Mouse (Mus musculus): ENCODE measurements at regions not wholly inside any gene's neighbourhood (a gene's known extent, or its start where the extent isn't known, plus 50 kb on each side); places are given as distances from the start of the nearest gene placed in this dataset.

DNA sequence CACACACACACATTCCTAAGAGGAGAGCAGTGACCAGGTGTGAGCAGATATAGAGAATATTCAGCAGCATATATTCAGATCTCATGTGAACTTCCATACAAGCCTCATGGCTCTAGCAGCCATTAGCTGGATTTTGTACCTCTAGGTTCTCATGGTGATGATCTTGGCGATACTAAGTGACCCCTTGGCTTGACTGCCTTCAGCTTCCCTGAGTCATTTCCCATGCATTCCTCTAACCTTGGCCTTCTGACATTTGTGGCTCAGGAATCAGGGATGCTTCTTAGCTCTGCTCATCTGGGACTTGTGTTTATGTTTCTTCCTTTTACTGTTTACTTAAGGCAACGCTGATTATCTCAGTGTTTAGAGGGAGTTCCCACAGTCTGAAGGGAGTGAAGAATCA, 100.8 kb upstream of the Cox10 start:
- no peak for TF ChIP-seq GATA2 (IDR thresholded peaks at IDR 0.05; ENCODE audit: borderline replicate concordance, low read depth, low read length)
- peaks cover 8% of the 10 kb centered on the region; the same call in 1 of the 2 replicates for H3K27me3 ChIP-seq (ENCODE audit: insufficient read depth, low read length)
- H3K4me1 ChIP-seq (ENCODE audit: insufficient read depth, low read depth, low read length), result peaks cover 7% of the 10 kb centered on the region; the same call in 1 of the 2 replicates
- no peak for DNase-seq (ENCODE audit: low spot score)
- no peaks in the 10 kb centered on the region for H3K9me3 ChIP-seq (replicated peaks)
- H3K4me3 ChIP-seq (ENCODE audit: low read depth, low read length), result no peak overlapping the region
- H3K36me3 ChIP-seq (replicated peaks), result no peaks in the 10 kb centered on the region
- ATAC-seq (ENCODE audit: extremely low read depth, insufficient number of reproducible peaks, low FRiP score, poor library complexity, severe bottlenecking), result no peak

DNA sequence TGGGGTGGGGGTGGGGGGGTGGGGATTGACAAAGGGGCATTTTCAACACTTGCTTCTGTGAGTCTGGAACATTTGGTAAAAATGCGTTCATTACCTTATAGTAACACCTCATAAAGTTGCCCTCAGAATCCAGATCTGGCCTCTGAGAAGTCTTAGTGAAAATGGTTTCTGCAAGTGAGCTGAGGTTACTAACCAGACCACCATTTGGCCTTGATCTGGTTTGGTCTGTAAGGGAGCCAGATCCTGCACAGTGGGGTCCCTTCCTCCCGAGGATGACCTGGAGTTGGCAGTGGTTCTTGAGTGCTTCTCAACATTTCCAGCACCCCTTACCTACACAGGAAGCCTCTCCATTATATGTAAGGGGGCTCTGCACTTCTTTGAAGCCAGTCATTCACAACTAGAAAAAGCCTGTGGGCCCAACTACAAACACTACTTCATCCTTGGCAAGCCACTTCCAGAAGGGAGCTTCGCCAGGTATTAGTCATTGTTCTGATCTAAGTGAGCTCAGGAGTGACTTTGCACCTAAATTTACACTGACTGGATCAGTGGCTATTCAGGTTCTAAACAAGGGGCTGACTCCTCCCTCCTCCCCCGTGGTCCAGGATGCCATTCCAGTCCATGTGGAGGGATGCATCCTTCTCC, 94.3 kb upstream of the Cox10 start:
- Histone ChIP-seq H3K36me3 (replicated peaks) (no peaks in the 10 kb centered on the region), H3K4me1 (ENCODE audit: insufficient read depth, low read depth, low read length) (no peaks in the 10 kb centered on the region), H3K27me3 (ENCODE audit: insufficient read depth, low read length) (peaks cover 6% of the 10 kb centered on the region; the same call in 1 of the 2 replicates), H3K9me3 (replicated peaks) (no peaks in the 10 kb centered on the region), H3K4me3 (ENCODE audit: low read depth, low read length) (no peak overlapping the region)
- ATAC-seq (ENCODE audit: extremely low read depth, insufficient number of reproducible peaks, low FRiP score, poor library complexity, severe bottlenecking) (no peak), DNase-seq (ENCODE audit: low spot score) (no peak)
- TF ChIP-seq GATA2 (IDR thresholded peaks at IDR 0.05; ENCODE audit: borderline replicate concordance, low read depth, low read length) (no peak), TAL1 (conservative IDR thresholded peaks at IDR 0.05; ENCODE audit: low read depth, low read length) (no peak), CTCF (IDR thresholded peaks at IDR 0.05; ENCODE audit: low read depth, low read length) (no peak), GATA1 (IDR thresholded peaks at IDR 0.05; ENCODE audit: borderline replicate concordance, low read length) (no peak), POLR2AphosphoS5 (IDR thresholded peaks at IDR 0.05; ENCODE audit: insufficient replicate concordance, low read depth, low read length) (no peak)

DNA sequence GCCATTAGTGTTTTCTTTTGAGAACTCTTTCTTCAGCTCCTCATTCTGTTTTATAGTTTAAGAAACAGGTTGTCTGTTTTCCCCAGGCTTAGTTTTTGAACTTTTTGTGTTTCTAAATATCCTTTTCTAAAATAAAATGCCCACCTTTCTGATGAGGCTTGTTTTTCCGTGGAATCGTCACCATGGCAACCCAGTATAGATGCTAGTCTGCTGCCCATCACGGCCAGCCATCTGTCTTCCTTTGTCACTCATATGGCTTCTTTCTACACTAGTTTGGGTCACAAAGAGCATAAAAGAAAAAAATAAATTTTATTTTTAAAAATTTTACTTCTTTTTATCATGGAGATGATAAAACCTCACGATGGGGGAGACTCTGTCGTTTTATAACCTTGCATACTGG, 93.7 kb upstream of the Cox10 start:
- no peak for TF ChIP-seq GATA1 (IDR thresholded peaks at IDR 0.05; ENCODE audit: borderline replicate concordance, low read length)
- no peak for TF ChIP-seq GATA2 (IDR thresholded peaks at IDR 0.05; ENCODE audit: borderline replicate concordance, low read depth, low read length)
- no peak for TF ChIP-seq CTCF (IDR thresholded peaks at IDR 0.05; ENCODE audit: low read depth, low read length)
- no peak for TF ChIP-seq TAL1 (conservative IDR thresholded peaks at IDR 0.05; ENCODE audit: low read depth, low read length)
- no peak for TF ChIP-seq POLR2AphosphoS5 (IDR thresholded peaks at IDR 0.05; ENCODE audit: insufficient replicate concordance, low read depth, low read length)
- H3K9me3 ChIP-seq (replicated peaks), result no peaks in the 10 kb centered on the region
- H3K4me1 ChIP-seq (ENCODE audit: insufficient read depth, low read depth, low read length), result no peaks in the 10 kb centered on the region
- H3K27me3 ChIP-seq (ENCODE audit: insufficient read depth, low read length), result 0 out of 2 replicates have a peak, but pooled peaks cover 6% of the 10 kb centered on the region
- no peak overlapping the region for H3K4me3 ChIP-seq (ENCODE audit: low read depth, low read length)
- ATAC-seq (ENCODE audit: extremely low read depth, insufficient number of reproducible peaks, low FRiP score, poor library complexity, severe bottlenecking) (no peak), DNase-seq (ENCODE audit: low spot score) (no peak)
- H3K36me3 ChIP-seq (replicated peaks), result no peaks in the 10 kb centered on the region

DNA sequence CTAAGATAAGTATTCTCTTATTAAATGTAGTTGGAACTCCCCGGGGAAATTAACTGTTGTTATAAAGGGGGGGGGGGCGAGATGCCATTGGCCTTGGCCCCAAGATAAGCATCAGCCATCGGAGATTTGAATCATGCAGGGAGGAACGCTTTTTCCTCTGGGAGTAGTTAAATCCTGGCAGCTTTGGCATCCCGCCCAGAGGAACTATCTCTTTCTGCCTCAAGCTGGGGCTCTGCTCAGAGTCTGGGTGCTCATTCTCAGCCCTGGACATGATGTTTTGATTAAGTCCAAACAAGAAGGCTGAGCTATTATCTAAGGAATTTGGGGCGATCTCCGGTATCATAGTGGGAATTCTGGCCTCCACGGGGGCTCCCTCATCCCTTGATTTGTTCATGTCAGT, 89.4 kb upstream of the Cox10 start:
- Histone ChIP-seq H3K9me3 (replicated peaks) (no peaks in the 10 kb centered on the region), H3K4me1 (ENCODE audit: insufficient read depth, low read depth, low read length) (no peaks in the 10 kb centered on the region), H3K27me3 (ENCODE audit: insufficient read depth, low read length) (0 out of 2 replicates have a peak, but pooled peaks cover 2% of the 10 kb centered on the region), H3K36me3 (replicated peaks) (no peaks in the 10 kb centered on the region), H3K4me3 (ENCODE audit: low read depth, low read length) (no peak overlapping the region)
- no peak for ATAC-seq (ENCODE audit: extremely low read depth, insufficient number of reproducible peaks, low FRiP score, poor library complexity, severe bottlenecking)
- TF ChIP-seq GATA2 (IDR thresholded peaks at IDR 0.05; ENCODE audit: borderline replicate concordance, low read depth, low read length), result no peak
- TF ChIP-seq GATA1 (IDR thresholded peaks at IDR 0.05; ENCODE audit: borderline replicate concordance, low read length), result no peak
- TF ChIP-seq TAL1 (conservative IDR thresholded peaks at IDR 0.05; ENCODE audit: low read depth, low read length), result no peak
- no peak for TF ChIP-seq CTCF (IDR thresholded peaks at IDR 0.05; ENCODE audit: low read depth, low read length)
- no peak for TF ChIP-seq POLR2AphosphoS5 (IDR thresholded peaks at IDR 0.05; ENCODE audit: insufficient replicate concordance, low read depth, low read length)
- DNase-seq (ENCODE audit: low spot score), result no peak

DNA sequence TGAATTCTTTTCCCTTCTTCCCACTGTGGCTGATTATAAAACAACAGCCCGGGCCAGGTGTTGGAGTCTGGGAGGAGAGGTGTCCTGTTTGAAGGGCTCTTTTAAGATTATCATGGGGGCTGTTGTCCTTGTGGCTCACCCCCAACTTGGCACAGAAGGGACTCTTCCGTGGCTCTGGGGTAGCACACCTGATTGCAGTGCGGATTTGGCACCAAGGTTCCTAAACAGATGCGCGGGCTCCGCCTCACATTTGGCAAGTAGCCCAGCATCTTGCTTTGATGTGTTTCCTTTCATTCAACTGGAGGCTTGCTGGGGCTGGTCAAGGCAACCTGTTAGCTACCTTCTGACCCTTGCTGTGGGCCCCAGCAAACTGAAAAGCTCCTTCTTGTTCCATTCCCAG, 85.5 kb upstream of the Cox10 start:
- Histone ChIP-seq H3K36me3 (replicated peaks) (no peaks in the 10 kb centered on the region), H3K4me1 (ENCODE audit: insufficient read depth, low read depth, low read length) (no peaks in the 10 kb centered on the region), H3K4me3 (ENCODE audit: low read depth, low read length) (no peak overlapping the region), H3K27me3 (ENCODE audit: insufficient read depth, low read length) (peaks cover 2% of the 10 kb centered on the region; the same call in 1 of the 2 replicates), H3K9me3 (replicated peaks) (no peaks in the 10 kb centered on the region)
- TF ChIP-seq TAL1 (conservative IDR thresholded peaks at IDR 0.05; ENCODE audit: low read depth, low read length) (no peak), GATA1 (IDR thresholded peaks at IDR 0.05; ENCODE audit: borderline replicate concordance, low read length) (no peak), CTCF (IDR thresholded peaks at IDR 0.05; ENCODE audit: low read depth, low read length) (no peak), POLR2AphosphoS5 (IDR thresholded peaks at IDR 0.05; ENCODE audit: insufficient replicate concordance, low read depth, low read length) (no peak), GATA2 (IDR thresholded peaks at IDR 0.05; ENCODE audit: borderline replicate concordance, low read depth, low read length) (no peak)
- no peak for DNase-seq (ENCODE audit: low spot score)
- no peak for ATAC-seq (ENCODE audit: extremely low read depth, insufficient number of reproducible peaks, low FRiP score, poor library complexity, severe bottlenecking)

DNA sequence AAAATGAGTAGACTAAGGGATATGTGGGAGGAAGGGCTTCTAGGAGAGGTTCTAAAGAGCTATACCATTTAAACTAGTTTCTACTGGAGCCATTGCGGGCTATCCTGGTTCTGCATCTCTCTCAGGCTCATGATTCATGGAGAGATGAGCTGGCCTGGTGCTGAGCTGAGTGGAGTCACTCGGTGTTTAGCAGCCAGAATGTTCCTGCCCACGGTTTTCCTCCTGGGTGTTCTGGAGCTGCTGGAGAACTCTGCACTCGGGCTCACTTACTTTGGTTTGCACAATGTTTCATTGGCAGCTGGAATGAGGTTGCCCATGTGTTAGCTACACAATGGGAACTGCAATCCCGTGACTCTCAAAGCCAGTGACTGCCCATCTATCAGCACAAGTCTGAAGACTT, 79.0 kb upstream of the Cox10 start:
- Histone ChIP-seq H3K4me3 (ENCODE audit: low read depth, low read length) (no peak overlapping the region), H3K9me3 (replicated peaks) (no peaks in the 10 kb centered on the region), H3K36me3 (replicated peaks) (no peaks in the 10 kb centered on the region), H3K4me1 (ENCODE audit: insufficient read depth, low read depth, low read length) (no peaks in the 10 kb centered on the region), H3K27me3 (ENCODE audit: insufficient read depth, low read length) (peaks cover 2% of the 10 kb centered on the region)
- no peak for TF ChIP-seq POLR2AphosphoS5 (IDR thresholded peaks at IDR 0.05; ENCODE audit: insufficient replicate concordance, low read depth, low read length)
- TF ChIP-seq GATA2 (IDR thresholded peaks at IDR 0.05; ENCODE audit: borderline replicate concordance, low read depth, low read length), result no peak
- TF ChIP-seq GATA1 (IDR thresholded peaks at IDR 0.05; ENCODE audit: borderline replicate concordance, low read length), result no peak
- no peak for TF ChIP-seq CTCF (IDR thresholded peaks at IDR 0.05; ENCODE audit: low read depth, low read length)
- no peak for TF ChIP-seq TAL1 (conservative IDR thresholded peaks at IDR 0.05; ENCODE audit: low read depth, low read length)
- no peak for ATAC-seq (ENCODE audit: extremely low read depth, insufficient number of reproducible peaks, low FRiP score, poor library complexity, severe bottlenecking)
- DNase-seq (ENCODE audit: low spot score), result no peak

Measured in G1E (cell line).